Mouse (Mus musculus) adrenal gland, adult 10 weeks (tissue): ENCODE data around the gene Pacs2. TPM values are rescaled to one million over a fixed set of nuclear protein-coding genes. Genes with fewer than 3 reads are reported as not detected.

Experiments
- polyA plus RNA-seq: library from polyadenylated mRNA; stranded (reverse); fragments of 350-450 nt; fragmentation: Illumina TruSeq; extraction: RNeasy Lipid Tissue Mini Kit (QIAGEN cat#74804); gene quantifications from one replicate; pipeline ENCODE4 v1.2.3, GENCODE M21; 2014; ENCODE audit warnings: low read depth, low replicate concordance

Pacs2 gene
- polyA plus RNA-seq, result 7.3 TPM

GRCm38 (mm10) chr12:113013604-113014558, at the start of gene Pacs2:
Gene Pacs2, plus strand, starts transcription at chr12:113014508.

GRCm38 (mm10) chr12:112976371-112977073, 37.8 kb upstream of the Pacs2 start, which contains the start of gene Btbd6:
Gene Btbd6, plus strand, starts transcription at chr12:112976482.

GRCm38 (mm10) chr12:113000294-113001132, 13.8 kb upstream of the Pacs2 start, which contains the start of gene Brf1:
Gene Brf1, minus strand, starts transcription at chr12:113000704.

GRCm38 (mm10) chr12:113074329-113075062, 60.2 kb downstream of the Pacs2 start, which contains the start of gene Tex22:
Gene Tex22, plus strand, starts transcription at chr12:113074502.

GRCm38 (mm10) chr12:113097749-113098281, 83.5 kb downstream of the Pacs2 start, which contains the start of gene Mta1:
Gene Mta1, plus strand, starts transcription at chr12:113098278.

Other genes with a start within 250 kb of the Pacs2 start
- 1.1 TPM for gene Ahnak2, start 211.9 kb upstream of the Pacs2 start, polyA plus RNA-seq
- 1.9 TPM for gene Clba1, start 205.6 kb upstream of the Pacs2 start, polyA plus RNA-seq
- 6.9 TPM for gene Cdca4, start 185.1 kb upstream of the Pacs2 start, polyA plus RNA-seq
- gene Gpr132, start 146.3 kb upstream of the Pacs2 start, polyA plus RNA-seq, result not detected
- 0.12 TPM for gene Jag2, start 84.7 kb upstream of the Pacs2 start, polyA plus RNA-seq
- gene Nudt14, start 72.4 kb upstream of the Pacs2 start, polyA plus RNA-seq, result 0.93 TPM
- 1.1 TPM for gene Btbd6, start 38.0 kb upstream of the Pacs2 start, polyA plus RNA-seq
- 20.1 TPM for gene Brf1, start 13.8 kb upstream of the Pacs2 start, polyA plus RNA-seq
- not detected for gene Tex22, start 60.0 kb downstream of the Pacs2 start, polyA plus RNA-seq
- 21.4 TPM for gene Mta1, start 83.8 kb downstream of the Pacs2 start, polyA plus RNA-seq
- gene Crip2, start 125.7 kb downstream of the Pacs2 start, polyA plus RNA-seq, result 0.58 TPM
- gene Crip1, start 131.8 kb downstream of the Pacs2 start, polyA plus RNA-seq, result 0.82 TPM
- not detected for gene Tedc1, start 141.9 kb downstream of the Pacs2 start, polyA plus RNA-seq
- gene Tmem121, start 171.4 kb downstream of the Pacs2 start, polyA plus RNA-seq, result not detected